Mouse (Mus musculus) myocyte (in vitro differentiated cells): ENCODE data around the gene Cic. TPM values are rescaled to one million over a fixed set of nuclear protein-coding genes. Genes with fewer than 3 reads are reported as not detected.
"Not testable (repeated sequence)": the region's sequence is repeated elsewhere in the genome, so short reads cannot be mapped to it uniquely, and the experiment has no call there.

Experiments
- H3K27me3 ChIP-seq: one replicate; pipeline ENCODE4 v1.6.1; 2011; ENCODE audit not compliant: control insufficient read depth, insufficient read depth, insufficient read length
- H3K36me3 ChIP-seq: one replicate; pipeline ENCODE4 v1.6.1; 2011; ENCODE audit not compliant: control insufficient read depth, insufficient read depth
- H3K4me2 ChIP-seq: one replicate; pipeline ENCODE4 v1.6.1; 2011; ENCODE audit warnings: low read depth, control low read depth
- H3K4me3 ChIP-seq: one replicate; pipeline ENCODE4 v1.5.1; 2011; ENCODE audit warnings: mild to moderate bottlenecking, control low read depth, moderate library complexity
- H3K79me2 ChIP-seq: one replicate; pipeline ENCODE4 v1.6.1; 2011; ENCODE audit not compliant: control insufficient read depth, insufficient read depth
- H3ac ChIP-seq: one replicate; pipeline ENCODE4 v1.6.1; 2011; ENCODE audit not compliant: control insufficient read depth, insufficient read length
- CEBPB ChIP-seq: IDR thresholded peaks from 2 replicates; pipeline ENCODE4 v1.6.1; 2011; ENCODE audit warnings: mild to moderate bottlenecking, moderate library complexity; ENCODE audit not compliant: poor library complexity, insufficient read depth, severe bottlenecking
- E2F4 ChIP-seq: IDR thresholded peaks from one replicate; pipeline ENCODE4 v1.6.1; 2011; ENCODE audit warnings: mild to moderate bottlenecking, control low read depth, moderate library complexity; ENCODE audit not compliant: insufficient read depth
- MAX ChIP-seq: IDR thresholded peaks from one replicate; pipeline ENCODE4 v1.6.1; 2011; ENCODE audit warnings: low read depth, mild to moderate bottlenecking, control low read depth
- MYOD1 ChIP-seq, 3 experiments: IDR thresholded peaks; one replicate each; pipeline ENCODE4 v1.6.1; 2011; ENCODE audit warnings: control low read depth in 2 of 3, low read depth in 2 of 3, mild to moderate bottlenecking in 2 of 3, moderate library complexity in 1 of 3; ENCODE audit not compliant: insufficient read length in 2 of 3, control insufficient read depth in 1 of 3
- MYOG ChIP-seq, 3 experiments: IDR thresholded peaks; one replicate each; pipeline ENCODE4 v1.6.1; 2011; ENCODE audit warnings: control low read depth in 2 of 3, low read depth in 2 of 3, mild to moderate bottlenecking in 2 of 3; ENCODE audit not compliant: insufficient read length in 2 of 3, control insufficient read depth in 1 of 3, insufficient read depth in 1 of 3
- POLR2A ChIP-seq: IDR thresholded peaks from one replicate; pipeline ENCODE4 v1.6.1; 2011; ENCODE audit warnings: low read depth, mild to moderate bottlenecking, control low read depth, moderate library complexity; ENCODE audit not compliant: insufficient read length
- POLR2AphosphoS2 ChIP-seq: IDR thresholded peaks from one replicate; pipeline ENCODE4 v1.6.1; 2011; ENCODE audit warnings: low read depth, control low read depth; ENCODE audit not compliant: insufficient read length
- REST ChIP-seq: IDR thresholded peaks from one replicate; pipeline ENCODE4 v1.6.1; 2011; ENCODE audit warnings: mild to moderate bottlenecking, control low read depth, moderate library complexity; ENCODE audit not compliant: insufficient read depth, insufficient read length
- SRF ChIP-seq: IDR thresholded peaks from one replicate; pipeline ENCODE4 v1.6.1; 2011; ENCODE audit warnings: low read depth; ENCODE audit not compliant: control insufficient read depth, insufficient read length
- TCF12 ChIP-seq: IDR thresholded peaks from one replicate; pipeline ENCODE4 v1.6.1; 2011; ENCODE audit warnings: mild to moderate bottlenecking, control low read depth; ENCODE audit not compliant: poor library complexity, insufficient read depth, severe bottlenecking
- TCF3 ChIP-seq: IDR thresholded peaks from one replicate; pipeline ENCODE4 v1.6.1; 2011; ENCODE audit warnings: low read depth, control low read depth; ENCODE audit not compliant: insufficient read length
- USF1 ChIP-seq: IDR thresholded peaks from one replicate; pipeline ENCODE4 v1.6.1; 2011; ENCODE audit warnings: low read depth, mild to moderate bottlenecking, control low read depth, moderate library complexity
- polyA plus RNA-seq: library from polyadenylated mRNA; unstranded; fragments of >200 nt; fragmentation: generic; extraction: Trizol; gene quantifications from one replicate; pipeline ENCODE4 v1.2.1, GENCODE M21; 2012; ENCODE audit warnings: missing spikeins

Cic gene
- polyA plus RNA-seq, 1 experiment, result 65.8 TPM

DNA sequence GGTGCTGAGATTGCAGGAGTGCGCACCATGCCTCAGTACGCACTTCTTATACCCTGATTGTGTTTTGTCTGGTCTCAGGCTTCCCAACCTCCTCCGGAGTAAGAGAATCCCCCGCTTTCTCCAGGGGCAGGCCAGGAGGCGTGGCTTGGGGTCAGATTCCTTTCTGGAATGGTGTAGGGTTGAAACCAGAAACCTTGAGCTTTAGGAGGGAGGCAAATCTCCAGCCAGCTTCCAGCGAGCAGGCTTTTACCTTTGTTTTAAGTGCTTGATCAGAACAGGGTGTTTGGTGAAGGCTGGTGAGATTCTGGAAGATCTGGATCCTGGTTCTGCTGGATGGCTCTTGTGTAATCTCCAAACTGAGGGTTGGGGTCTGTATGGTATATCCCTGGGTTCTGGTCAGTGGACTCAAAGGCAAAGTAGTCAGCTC lies 54.6 kb downstream of the Cic start:
- Histone ChIP-seq H3K4me2 (peak overlapping the region; percentile 55), H3K79me2 (peaks cover 34% of the 10 kb centered on the region), H3K27me3 (no peaks in the 10 kb centered on the region), H3ac (no peak overlapping the region), H3K4me3 (no peak overlapping the region), H3K36me3 (no peaks in the 10 kb centered on the region)
- TF ChIP-seq E2F4 (no peak), POLR2AphosphoS2 (no peak), SRF (no peak), POLR2A (no peak), MAX (no peak), REST (no peak), MYOG (IDR thresholded peaks at IDR 0.05; ENCODE audit: control insufficient read depth in 1 of 3, insufficient read depth in 1 of 3, insufficient read length in 2 of 3, low read depth in 2 of 3) (no peak), TCF12 (no peak), MYOD1 (IDR thresholded peaks at IDR 0.05; ENCODE audit: control insufficient read depth in 1 of 3, insufficient read length in 2 of 3, low read depth in 2 of 3) (no peak), CEBPB (no peak)

DNA sequence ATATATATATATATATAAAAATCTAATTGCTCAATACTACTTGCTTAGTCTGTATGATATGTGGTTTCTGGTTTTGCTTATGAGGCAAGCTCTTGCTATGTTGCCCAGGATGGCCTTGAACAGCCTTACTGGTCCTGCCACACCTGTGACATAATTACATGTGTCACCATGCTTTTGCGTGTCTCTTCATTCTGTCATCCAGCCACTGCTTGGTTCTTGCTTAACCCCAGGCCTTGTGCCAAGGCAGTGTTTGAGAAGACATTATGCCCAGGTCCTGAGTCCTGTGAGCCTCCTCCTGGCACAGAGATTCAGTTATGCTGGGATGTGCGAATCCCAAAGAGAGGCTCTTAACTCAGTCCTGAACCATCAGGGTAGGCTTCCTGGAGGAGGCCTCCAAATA lies 55.7 kb downstream of the Cic start:
- H3K4me3 ChIP-seq, result no peak overlapping the region
- no peaks in the 10 kb centered on the region for H3K27me3 ChIP-seq
- H3K36me3 ChIP-seq, result no peaks in the 10 kb centered on the region
- peaks cover 27% of the 10 kb centered on the region for H3K79me2 ChIP-seq
- TF ChIP-seq E2F4, result no peak
- TF ChIP-seq REST, result no peak
- TF ChIP-seq SRF, result no peak
- no peak for TF ChIP-seq USF1
- TF ChIP-seq TCF12, result no peak
- TF ChIP-seq MAX, result no peak
- TF ChIP-seq CEBPB, result no peak
- no peak for TF ChIP-seq MYOD1 (IDR thresholded peaks at IDR 0.05; ENCODE audit: control insufficient read depth in 1 of 3, insufficient read length in 2 of 3, low read depth in 2 of 3)
- TF ChIP-seq POLR2AphosphoS2, result no peak
- TF ChIP-seq POLR2A, result no peak
- no peak for TF ChIP-seq TCF3
- no peak for TF ChIP-seq MYOG (IDR thresholded peaks at IDR 0.05; ENCODE audit: control insufficient read depth in 1 of 3, insufficient read depth in 1 of 3, insufficient read length in 2 of 3, low read depth in 2 of 3)
- H3ac ChIP-seq, result no peak overlapping the region
- H3K4me2 ChIP-seq, result peak overlapping the region; percentile 12

DNA sequence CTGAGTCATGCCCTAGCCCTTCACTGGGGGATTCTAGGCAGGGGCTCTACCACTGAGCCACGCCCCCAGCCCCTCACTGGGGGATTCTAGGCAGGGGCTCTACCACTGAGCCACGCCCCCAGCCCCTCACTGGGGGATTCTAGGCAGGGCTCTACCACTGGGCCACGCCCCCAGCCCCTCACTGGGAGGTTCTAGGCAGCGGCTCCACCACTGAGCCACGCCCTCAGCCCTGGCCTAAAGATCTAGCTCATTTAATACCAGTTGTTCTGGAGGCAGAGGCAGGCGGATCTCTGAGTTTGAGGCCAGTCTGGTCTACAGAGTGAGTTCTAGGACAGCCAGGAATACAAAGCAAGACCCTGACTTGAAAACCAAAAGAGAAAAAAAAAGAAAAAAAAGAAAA lies 57.9 kb downstream of the Cic start:
- H3K4me3 ChIP-seq, H3K36me3 ChIP-seq, H3K27me3 ChIP-seq, H3ac ChIP-seq, H3K4me2 ChIP-seq: not testable (repeated sequence)
- peaks cover 19% of the 10 kb centered on the region for H3K79me2 ChIP-seq

GRCm38 (mm10) chr7:25326233-25326632 lies 58.7 kb downstream of the Cic start:
- H3K27me3 ChIP-seq, result no peaks in the 10 kb centered on the region
- peaks cover 19% of the 10 kb centered on the region for H3K79me2 ChIP-seq
- peaks cover 4% of the 10 kb centered on the region for H3K36me3 ChIP-seq
- no peak for TF ChIP-seq MAX
- TF ChIP-seq MYOG (IDR thresholded peaks at IDR 0.05; ENCODE audit: control insufficient read depth in 1 of 3, insufficient read depth in 1 of 3, insufficient read length in 2 of 3, low read depth in 2 of 3), result no peak
- TF ChIP-seq POLR2A, result no peak
- no peak for TF ChIP-seq TCF3
- no peak for TF ChIP-seq TCF12
- TF ChIP-seq E2F4, result no peak
- TF ChIP-seq REST, result no peak
- TF ChIP-seq MYOD1 (IDR thresholded peaks at IDR 0.05; ENCODE audit: control insufficient read depth in 1 of 3, insufficient read length in 2 of 3, low read depth in 2 of 3), result no peak
- TF ChIP-seq CEBPB, result no peak
- TF ChIP-seq USF1, result no peak
- TF ChIP-seq POLR2AphosphoS2, result no peak
- no peak for TF ChIP-seq SRF
- no peak overlapping the region for H3ac ChIP-seq
- no peak overlapping the region for H3K4me2 ChIP-seq
- H3K4me3 ChIP-seq, result no peak overlapping the region

- Histone ChIP-seq H3K36me3 (peaks cover 7% of the 10 kb centered on the region), H3K4me3 (no peak overlapping the region), H3K79me2 (no peaks in the 10 kb centered on the region), H3K4me2 (no peak overlapping the region), H3K27me3 (no peaks in the 10 kb centered on the region), H3ac (no peak overlapping the region)
- TF ChIP-seq MAX (no peak), MYOG (IDR thresholded peaks at IDR 0.05; ENCODE audit: control insufficient read depth in 1 of 3, insufficient read depth in 1 of 3, insufficient read length in 2 of 3, low read depth in 2 of 3) (peak in 2 of 3 experiments; percentile 57 to 73), TCF12 (no peak), MYOD1 (IDR thresholded peaks at IDR 0.05; ENCODE audit: control insufficient read depth in 1 of 3, insufficient read length in 2 of 3, low read depth in 2 of 3) (peak in 2 of 3 experiments; percentile 65 to 76)
Measured at GRCm38 (mm10) chr7:25333596-25334307, 66.2 kb downstream of the Cic start.
